9 mouse cellular contexts compared by ENCODE assay signal in the genomic region with DNA sequence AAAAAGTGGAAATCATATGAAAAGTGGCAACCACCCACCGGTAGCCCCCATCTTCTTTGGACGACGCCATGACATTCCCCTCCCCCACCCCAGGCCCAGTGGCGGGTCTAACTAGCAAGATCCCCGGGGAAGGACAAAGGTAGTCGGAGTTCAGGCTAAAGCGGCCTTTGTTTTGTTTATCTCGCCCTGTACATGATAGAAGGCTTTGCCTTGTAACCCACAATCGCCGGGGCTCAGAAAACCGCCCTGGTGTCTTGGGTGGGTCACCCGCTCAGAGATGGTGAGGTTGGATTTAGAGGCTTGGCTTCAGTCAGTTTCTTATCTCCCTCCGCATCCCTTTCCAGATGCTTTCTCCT. TPM values are rescaled to one million over a fixed set of nuclear protein-coding genes. Genes with fewer than 3 reads are reported as not detected.
DNase-seq lines count a peak whose midpoint lies in the region; ATAC-seq and TF ChIP-seq lines count a peak whose summit lies in the region.
"Had no signal": no experiment of that assay in that cellular context is flagged by ENCODE, and none has a peak within 500 bp of the region (broad histone marks: within the 10 kb centered on the region; RNA-seq: fewer than 3 reads in every experiment).

No protein-coding gene starts in this region.

- no peak for TF ChIP-seq EP300 in liver, embryonic 14.5 days (IDR thresholded peaks at IDR 0.05; ENCODE audit: low read depth)

- no peaks in the 10 kb centered on the region for H3K9me3 ChIP-seq in forebrain, postnatal 0 days (ENCODE audit: low read length)
- no peaks in the 10 kb centered on the region for H3K9me3 ChIP-seq in liver, embryonic 14.5 days (ENCODE audit: control insufficient read depth, low read length)
- no peaks in the 10 kb centered on the region for H3K9me3 ChIP-seq in stomach, embryonic 16.5 days (replicated peaks; ENCODE audit: control insufficient read depth, low read length)

- no peak for ATAC-seq in forebrain, postnatal 0 days
- ATAC-seq in liver, embryonic 14.5 days (ENCODE audit: insufficient read depth): no peak
- no peak for ATAC-seq in stomach, embryonic 16.5 days (ENCODE audit: insufficient read depth, low FRiP score)
- ATAC-seq in activated CD4-positive, CD25-positive, alpha-beta regulatory T cell, adult 4 months: no peak
- ATAC-seq: Patski had no signal

- TF ChIP-seq CTCF in layer of hippocampus, adult 2 months (conservative IDR thresholded peaks at IDR 0.05): no peak
- no peak for TF ChIP-seq CTCF in forebrain, postnatal 0 days (IDR thresholded peaks at IDR 0.05; ENCODE audit: low read depth)
- no peak for TF ChIP-seq CTCF in liver, embryonic 14.5 days (IDR thresholded peaks at IDR 0.05; ENCODE audit: low read depth)

- no peak overlapping the region for H3K27ac ChIP-seq in layer of hippocampus, adult 2 months
- H3K27ac ChIP-seq in forebrain, postnatal 0 days (ENCODE audit: low read depth, low read length): no peak overlapping the region
- no peak overlapping the region for H3K27ac ChIP-seq in liver, embryonic 14.5 days
- H3K27ac ChIP-seq in stomach, embryonic 16.5 days (ENCODE audit: low read length): no peak overlapping the region

- H3K4me3 ChIP-seq in layer of hippocampus, adult 2 months: peak overlapping the region; percentile 20; the same call in 1 of the 2 replicates
- no peak overlapping the region for H3K4me3 ChIP-seq in forebrain, postnatal 0 days (ENCODE audit: low read depth, low read length)
- no peak overlapping the region for H3K4me3 ChIP-seq in liver, embryonic 14.5 days (ENCODE audit: insufficient read depth in 1 of 2, low read depth in 2 of 2, low read length in 2 of 2)
- no peak overlapping the region for H3K4me3 ChIP-seq in stomach, embryonic 16.5 days (replicated peaks; ENCODE audit: low read length)

- DNase-seq in layer of hippocampus, adult 2 months (ENCODE audit: low spot score in 2 of 2): no peak
- DNase-seq in layer of hippocampus, adult 18-20 months (ENCODE audit: low spot score in 2 of 2): no peak
- no peak for DNase-seq in forebrain, postnatal 0 days
- DNase-seq in liver, embryonic 14.5 days (ENCODE audit: low read depth in 3 of 3, low spot score in 3 of 3): peak in 1 of 3 experiments; percentile 4
- DNase-seq in B cell, adult 2 months: no peak
- no peak for DNase-seq in urinary bladder, postnatal 14 days (ENCODE audit: low spot score)

- no peaks in the 10 kb centered on the region for H3K27me3 ChIP-seq in forebrain, postnatal 0 days (ENCODE audit: insufficient read depth, low read length)
- no peaks in the 10 kb centered on the region for H3K27me3 ChIP-seq in liver, embryonic 14.5 days (ENCODE audit: control insufficient read depth, insufficient read depth, low read length)
- H3K27me3 ChIP-seq in stomach, embryonic 16.5 days (ENCODE audit: control insufficient read depth, insufficient read depth, low read length): no peaks in the 10 kb centered on the region
- H3K27me3 ChIP-seq: Patski had no signal

- 10% methylated on average over 13 of the region's 13 CpGs for WGBS in forebrain, postnatal 0 days
- 8% methylated on average over 13 of the region's 13 CpGs for WGBS in liver, embryonic 14.5 days (ENCODE audit: insufficient replicate concordance)
- WGBS in stomach, embryonic 16.5 days: 15% methylated on average over 13 of the region's 13 CpGs

- H3K4me1 ChIP-seq in forebrain, postnatal 0 days (ENCODE audit: insufficient read depth): no peaks in the 10 kb centered on the region
- peaks cover 0 to 3% of the 10 kb centered on the region in 2 experiments; a peak in 2 of 4 replicates for H3K4me1 ChIP-seq in liver, embryonic 14.5 days (replicated peaks; ENCODE audit: control insufficient read depth in 2 of 2, insufficient read depth in 2 of 2, low read length in 1 of 2)
- peaks cover 4% of the 10 kb centered on the region; the same call in 1 of the 2 replicates for H3K4me1 ChIP-seq in stomach, embryonic 16.5 days (ENCODE audit: control insufficient read depth, insufficient read depth, low read length)

- H3K9ac ChIP-seq in forebrain, postnatal 0 days: no peak overlapping the region
- no peak overlapping the region for H3K9ac ChIP-seq in liver, embryonic 14.5 days (replicated peaks)
- peak overlapping the region; percentile 36; the same call in 1 of the 2 replicates for H3K9ac ChIP-seq in stomach, embryonic 16.5 days (ENCODE audit: low read length)

- H3K4me2 ChIP-seq in forebrain, postnatal 0 days (ENCODE audit: low read depth): peak overlapping the region; percentile 17; the same call in 1 of the 2 replicates
- peak overlapping the region; percentile 36 for H3K4me2 ChIP-seq in liver, embryonic 14.5 days (ENCODE audit: low read depth)
- peak overlapping the region; percentile 40 for H3K4me2 ChIP-seq in stomach, embryonic 16.5 days (ENCODE audit: low read depth, low read length)

- H3K36me3 ChIP-seq in forebrain, postnatal 0 days (ENCODE audit: insufficient read depth): no peaks in the 10 kb centered on the region
- no peaks in the 10 kb centered on the region for H3K36me3 ChIP-seq in liver, embryonic 14.5 days (replicated peaks; ENCODE audit: control insufficient read depth, insufficient read depth, low read depth)
- no peaks in the 10 kb centered on the region for H3K36me3 ChIP-seq in stomach, embryonic 16.5 days (ENCODE audit: control insufficient read depth, insufficient read depth, low read length)

RNA-seq across cellular contexts. Expression of gene Zfp281, which starts 54.4 kb away (rescaled TPM):
- total RNA-seq in layer of hippocampus, adult 2 months (2021): 10 to 100 TPM; 34.6 to 37.9 TPM
- 10 to 100 TPM; 33.1 to 36.0 TPM for total RNA-seq in layer of hippocampus, adult 18-20 months (2021)
- total RNA-seq in forebrain, postnatal 0 days (2014; rRNA removed): 37.2 and 43.6 TPM in 2 replicates
- 23.5 and 23.7 TPM in 2 replicates for polyA plus RNA-seq in forebrain, postnatal 0 days (2015; fragmentation: Nextera tagmentation; extraction: Ambion mirVana)
- polyA plus RNA-seq in liver, embryonic 14.5 days (2012; rRNA removed): 2.3 and 2.9 TPM in 2 replicates
- 6.7 and 7.1 TPM in 2 replicates for polyA plus RNA-seq in liver, embryonic 14.5 days (2014; fragmentation: Nextera tagmentation; extraction: Ambion mirVana)
- polyA plus RNA-seq in stomach, embryonic 16.5 days (2015; fragmentation: Nextera tagmentation; extraction: Ambion mirVana): 11.9 and 13.6 TPM in 2 replicates
- polyA plus RNA-seq in activated CD4-positive, CD25-positive, alpha-beta regulatory T cell, adult 4 months (2017; shearing (Covaris generic)): 10 to 100 TPM; 19.3 to 22.6 TPM
